Mouse (Mus musculus) spleen, embryonic (tissue): ENCODE measurements at regions not wholly inside any gene's neighbourhood (a gene's known extent, or its start where the extent isn't known, plus 50 kb on each side); places are given as distances from the start of the nearest gene placed in this dataset.

Experiments
- CTCF ChIA-PET: fragments of 350-600 bp; sonication (Branson Sonifier 250); formaldehyde crosslinking; loops from one replicate; lab custom pipeline; 2022; lab: Charles Lee

GRCm38 (mm10) chr6:19214700-19215099 lies 348.6 kb downstream of the Ankrd7 start:
- CTCF ChIA-PET: no interaction called here

- CTCF ChIA-PET: no interaction called here
Measured at GRCm38 (mm10) chr6:19215124-19215523, 349.0 kb downstream of the Ankrd7 start.

GRCm38 (mm10) chr6:19264075-19264819 lies 398.1 kb downstream of the Ankrd7 start:
- CTCF ChIA-PET: no interaction called here

GRCm38 (mm10) chr6:19273207-19273606 lies 407.1 kb downstream of the Ankrd7 start:
- CTCF ChIA-PET: no interaction called here

- CTCF ChIA-PET: interaction anchor here (0.6 kb wide), 1 partner anchor 1305 kb away, joined by 3 read pairs; no protein-coding TSS in a partner anchor
Measured at GRCm38 (mm10) chr6:19282682-19283333, 416.7 kb downstream of the Ankrd7 start.

GRCm38 (mm10) chr6:19332659-19333058 lies 466.5 kb downstream of the Ankrd7 start:
- CTCF ChIA-PET: no interaction called here

- CTCF ChIA-PET: no interaction called here
Measured at GRCm38 (mm10) chr6:19335653-19336052, 469.5 kb downstream of the Ankrd7 start.

- CTCF ChIA-PET: no interaction called here
Measured at GRCm38 (mm10) chr6:19338470-19338869, 472.4 kb downstream of the Ankrd7 start.
